Mouse (Mus musculus): ENCODE results near the gene Gp1bb. TPM values are rescaled to one million over a fixed set of nuclear protein-coding genes. Genes with fewer than 3 reads are reported as not detected.

Gp1bb gene
- polyA plus RNA-seq, 1 experiment from 2014 or later = 1.3 TPM

GRCm38 (mm10) chr16:18591047-18592018, 30.9 kb downstream of the Gp1bb start:
- Histone ChIP-seq H3K4me2 (peak overlapping the region; percentile 69), H3K27me3 (replicated peaks) (peaks cover 68% of the 10 kb centered on the region), H3K4me1 (peaks cover 39% of the 10 kb centered on the region), H3K27ac (no peak overlapping the region), H3K36me3 (no peaks in the 10 kb centered on the region), H3K9ac (no peak overlapping the region; the same call in 1 of the 2 replicates), H3K9me3 (no peaks in the 10 kb centered on the region), H3K4me3 (replicated peaks) (peak overlapping the region; percentile 33)
- no peak for ATAC-seq (ENCODE audit: insufficient read depth, low FRiP score, low read depth)
- 4% methylated on average over 59 of the region's 59 CpGs for WGBS

- Histone ChIP-seq H3K9ac (peak within 1 kb of the TSS; percentile 9; the same call in 1 of the 2 replicates), H3K36me3 (no peaks in the 10 kb centered on the region), H3K4me2 (peak within 1 kb of the TSS; percentile 69), H3K9me3 (no peaks in the 10 kb centered on the region), H3K27ac (no peak within 1 kb of the TSS), H3K27me3 (replicated peaks) (peaks cover 80% of the 10 kb centered on the region), H3K4me3 (replicated peaks) (peak within 1 kb of the TSS; percentile 36), H3K4me1 (peaks cover 42% of the 10 kb centered on the region)
- 5% methylated on average over 48 of the region's 48 CpGs for WGBS
- ATAC-seq (ENCODE audit: insufficient read depth, low FRiP score, low read depth) = peak; percentile 12; the same call in 1 of the 2 replicates
These were observed 32.1 kb downstream of the Gp1bb start, which contains the start of gene Tbx1 for GRCm38 (mm10) chr16:18589804-18590790. TSS of gene Tbx1 (minus strand) at chr16:18590671.

- WGBS = 59% methylated on average over 9 of the region's 9 CpGs
- H3K4me3 ChIP-seq (replicated peaks) = no peak overlapping the region; the same call in 1 of the 2 replicates
- peaks cover 42% of the 10 kb centered on the region for H3K4me1 ChIP-seq
- H3K36me3 ChIP-seq = no peaks in the 10 kb centered on the region
- H3K27me3 ChIP-seq (replicated peaks) = peaks cover 89% of the 10 kb centered on the region
- H3K4me2 ChIP-seq = no peak overlapping the region
- H3K9ac ChIP-seq = no peak overlapping the region
- H3K27ac ChIP-seq = no peak overlapping the region
- no peak for ATAC-seq (ENCODE audit: insufficient read depth, low FRiP score, low read depth)
- no peaks in the 10 kb centered on the region for H3K9me3 ChIP-seq
These were observed 33.1 kb downstream of the Gp1bb start for GRCm38 (mm10) chr16:18589080-18589621.

- no peaks in the 10 kb centered on the region for H3K36me3 ChIP-seq
- no peak overlapping the region; the same call in 1 of the 2 replicates for H3K4me3 ChIP-seq (replicated peaks)
- H3K27ac ChIP-seq = no peak overlapping the region
- H3K27me3 ChIP-seq (replicated peaks) = peaks cover 94% of the 10 kb centered on the region
- H3K4me2 ChIP-seq = no peak overlapping the region
- no peak overlapping the region for H3K9ac ChIP-seq
- ATAC-seq (ENCODE audit: insufficient read depth, low FRiP score, low read depth) = no peak
- WGBS = 23% methylated on average over 28 of the region's 31 CpGs
- H3K9me3 ChIP-seq = no peaks in the 10 kb centered on the region
- peaks cover 42% of the 10 kb centered on the region for H3K4me1 ChIP-seq
These were observed 33.5 kb downstream of the Gp1bb start for GRCm38 (mm10) chr16:18588738-18589055.

- no peak overlapping the region for H3K27ac ChIP-seq
These were observed 34.1 kb downstream of the Gp1bb start for GRCm38 (mm10) chr16:18587847-18588737.

GRCm38 (mm10) chr16:18586906-18587546, 35.2 kb downstream of the Gp1bb start:
- Histone ChIP-seq H3K36me3 (no peaks in the 10 kb centered on the region), H3K9ac (no peak overlapping the region), H3K27me3 (replicated peaks) (peaks cover 98% of the 10 kb centered on the region), H3K27ac (no peak overlapping the region), H3K9me3 (no peaks in the 10 kb centered on the region), H3K4me2 (peak overlapping the region; percentile 90), H3K4me1 (peaks cover 52% of the 10 kb centered on the region), H3K4me3 (replicated peaks) (peak overlapping the region; percentile 42)
- ATAC-seq (ENCODE audit: insufficient read depth, low FRiP score, low read depth) = no peak
- 1% methylated on average over 46 of the region's 62 CpGs for WGBS

More at GRCm38 (mm10) chr16:18587847-18588737, 34.1 kb downstream of the Gp1bb start:
- Histone ChIP-seq H3K27me3 (replicated peaks) (peaks cover 94% of the 10 kb centered on the region), H3K4me1 (peaks cover 42% of the 10 kb centered on the region), H3K36me3 (no peaks in the 10 kb centered on the region), H3K9ac (no peak overlapping the region), H3K4me3 (replicated peaks) (peak overlapping the region; percentile 23), H3K9me3 (no peaks in the 10 kb centered on the region), H3K4me2 (peak overlapping the region; percentile 44)
- 0 out of 2 replicates have a peak, but pooled peaks have one; percentile 16 for ATAC-seq (ENCODE audit: insufficient read depth, low FRiP score, low read depth)
- 4% methylated on average over 57 of the region's 57 CpGs for WGBS

- H3K9me3 ChIP-seq = no peaks in the 10 kb centered on the region
- H3K27ac ChIP-seq = no peak overlapping the region
- peaks cover 98% of the 10 kb centered on the region for H3K27me3 ChIP-seq (replicated peaks)
- 5% methylated on average over 80 of the region's 83 CpGs for WGBS
- no peaks in the 10 kb centered on the region for H3K36me3 ChIP-seq
- H3K9ac ChIP-seq = no peak overlapping the region
- H3K4me3 ChIP-seq (replicated peaks) = peak overlapping the region; percentile 42
- peaks cover 53% of the 10 kb centered on the region for H3K4me1 ChIP-seq
- H3K4me2 ChIP-seq = peak overlapping the region; percentile 90
- ATAC-seq (ENCODE audit: insufficient read depth, low FRiP score, low read depth) = no peak
These were observed 35.9 kb downstream of the Gp1bb start for GRCm38 (mm10) chr16:18586076-18586905.

GRCm38 (mm10) chr16:18585676-18586075, 36.5 kb downstream of the Gp1bb start:
- Histone ChIP-seq H3K27me3 (replicated peaks) (peaks cover 98% of the 10 kb centered on the region), H3K4me3 (replicated peaks) (0 out of 2 replicates have a peak overlapping the region, but pooled peaks have one; percentile 42), H3K27ac (no peak overlapping the region), H3K36me3 (no peaks in the 10 kb centered on the region), H3K4me2 (peak overlapping the region; percentile 90), H3K9ac (no peak overlapping the region), H3K9me3 (no peaks in the 10 kb centered on the region), H3K4me1 (peaks cover 53% of the 10 kb centered on the region)
- no peak for ATAC-seq (ENCODE audit: insufficient read depth, low FRiP score, low read depth)
- 29% methylated on average over 10 of the region's 10 CpGs for WGBS

GRCm38 (mm10) chr16:18584901-18585510, 37.2 kb downstream of the Gp1bb start:
- H3K9ac ChIP-seq = no peak overlapping the region
- peak overlapping the region; percentile 90 for H3K4me2 ChIP-seq
- peaks cover 47% of the 10 kb centered on the region for H3K4me1 ChIP-seq
- WGBS = 54% methylated on average over 10 of the region's 10 CpGs
- H3K4me3 ChIP-seq (replicated peaks) = 0 out of 2 replicates have a peak overlapping the region, but pooled peaks have one; percentile 42
- no peaks in the 10 kb centered on the region for H3K36me3 ChIP-seq
- H3K27me3 ChIP-seq (replicated peaks) = peaks cover 99% of the 10 kb centered on the region
- H3K9me3 ChIP-seq = no peaks in the 10 kb centered on the region
- no peak overlapping the region for H3K27ac ChIP-seq
- ATAC-seq (ENCODE audit: insufficient read depth, low FRiP score, low read depth) = no peak
